18 mouse cellular contexts compared by ENCODE assay signal in genomic region chr3:147999330-147999953, GRCm38 (mm10).
DNase-seq lines count a peak whose midpoint lies in the region; ATAC-seq lines count a peak whose summit lies in the region.
"Had no signal": no experiment of that assay in that cellular context is flagged by ENCODE, and none has a peak within 500 bp of the region (broad histone marks: within the 10 kb centered on the region; RNA-seq: fewer than 3 reads in every experiment).

No protein-coding gene starts in this region.

- H3K9me3 ChIP-seq in kidney, embryonic 15.5 days (replicated peaks) = no peaks in the 10 kb centered on the region
- no peaks in the 10 kb centered on the region for H3K9me3 ChIP-seq in lung, embryonic 16.5 days (ENCODE audit: control insufficient read depth, low read length)
- H3K9me3 ChIP-seq: embryonic facial prominence, embryonic 12.5 days; heart, embryonic 13.5 days; liver, embryonic 15.5 days; midbrain, embryonic 12.5 days had no signal

- no peak overlapping the region for H3K9ac ChIP-seq in kidney, embryonic 15.5 days
- no peak overlapping the region for H3K9ac ChIP-seq in lung, embryonic 16.5 days (ENCODE audit: low read length)
- H3K9ac ChIP-seq: embryonic facial prominence, embryonic 12.5 days; heart, embryonic 13.5 days; liver, embryonic 15.5 days; midbrain, embryonic 12.5 days had no signal

- 57% methylated on average over 15 of the region's 15 CpGs for WGBS in kidney, embryonic 15.5 days
- WGBS in lung, embryonic 16.5 days = 25% methylated on average over 15 of the region's 15 CpGs

- DNase-seq in kidney, adult 8-10 months = no peak
- no peak for DNase-seq in lung, postnatal 25 days (ENCODE audit: low spot score)
- DNase-seq in lung, postnatal 14 days = peak; percentile 10
- no peak for DNase-seq in adrenal gland, adult 18-20 months (ENCODE audit: low spot score in 2 of 2)
- DNase-seq in gastrocnemius, postnatal 4 days (ENCODE audit: low spot score in 2 of 2) = no peak
- DNase-seq: adrenal gland, postnatal 10 days; cerebellum, adult 11-12 months; heart, postnatal 36 days; right cerebral cortex, postnatal 25 days had no signal

- H3K4me2 ChIP-seq in kidney, embryonic 15.5 days = peak overlapping the region; percentile 15; the same call in 1 of the 2 replicates
- H3K4me2 ChIP-seq in lung, embryonic 16.5 days (ENCODE audit: low read depth, low read length) = peak overlapping the region; percentile 34
- H3K4me2 ChIP-seq: embryonic facial prominence, embryonic 12.5 days; heart, embryonic 13.5 days; liver, embryonic 15.5 days; midbrain, embryonic 12.5 days had no signal

- H3K36me3 ChIP-seq in kidney, embryonic 15.5 days = no peaks in the 10 kb centered on the region
- no peaks in the 10 kb centered on the region for H3K36me3 ChIP-seq in lung, embryonic 16.5 days (ENCODE audit: control insufficient read depth, insufficient read depth, low read length)
- H3K36me3 ChIP-seq: embryonic facial prominence, embryonic 12.5 days; heart, embryonic 13.5 days; liver, embryonic 15.5 days; midbrain, embryonic 12.5 days had no signal

- no peak overlapping the region for H3K27ac ChIP-seq in kidney, embryonic 15.5 days
- H3K27ac ChIP-seq in lung, embryonic 16.5 days (ENCODE audit: low read length) = no peak overlapping the region
- H3K27ac ChIP-seq: embryonic facial prominence, embryonic 12.5 days; heart, embryonic 13.5 days; liver, embryonic 15.5 days; midbrain, embryonic 12.5 days had no signal

- no peak for ATAC-seq in kidney, embryonic 15.5 days (replicated peaks; ENCODE audit: low FRiP score)
- peak; percentile 60 for ATAC-seq in lung, embryonic 16.5 days (ENCODE audit: low read depth)
- ATAC-seq in megakaryocyte progenitor cell, adult 5-6 weeks (replicated peaks; ENCODE audit: poor library complexity) = no peak
- ATAC-seq: forebrain, embryonic 16.5 days; hindbrain, embryonic 16.5 days had no signal

- H3K4me3 ChIP-seq in kidney, embryonic 15.5 days (replicated peaks) = no peak overlapping the region
- no peak overlapping the region for H3K4me3 ChIP-seq in lung, embryonic 16.5 days (ENCODE audit: low read length)
- H3K4me3 ChIP-seq: embryonic facial prominence, embryonic 12.5 days; heart, embryonic 13.5 days; liver, embryonic 15.5 days; midbrain, embryonic 12.5 days had no signal

- H3K27me3 ChIP-seq in kidney, embryonic 15.5 days = no peaks in the 10 kb centered on the region
- H3K27me3 ChIP-seq in lung, embryonic 16.5 days (ENCODE audit: control insufficient read depth, insufficient read depth, low read depth, low read length) = no peaks in the 10 kb centered on the region
- H3K27me3 ChIP-seq: embryonic facial prominence, embryonic 12.5 days; heart, embryonic 13.5 days; liver, embryonic 15.5 days; midbrain, embryonic 12.5 days had no signal

- no peaks in the 10 kb centered on the region for H3K4me1 ChIP-seq in kidney, embryonic 15.5 days
- H3K4me1 ChIP-seq in lung, embryonic 16.5 days (replicated peaks; ENCODE audit: control insufficient read depth, insufficient read depth, low read length) = peaks cover 3% of the 10 kb centered on the region; the same call in 1 of the 2 replicates
- H3K4me1 ChIP-seq: embryonic facial prominence, embryonic 12.5 days; liver, embryonic 15.5 days; midbrain, embryonic 12.5 days had no signal
